Mouse (Mus musculus): ENCODE results near the gene Vmn1r4. TPM values are rescaled to one million over a fixed set of nuclear protein-coding genes. Genes with fewer than 3 reads are reported as not detected.
A peak's percentile ranks its signal among the peaks of the same experiment; 100 is the strongest.

Gene Vmn1r4
- polyA plus RNA-seq (2015; fragmentation: Nextera tagmentation; extraction: Ambion mirVana), result 0.10 and 0.21 TPM in 2 replicates

GRCm38 (mm10) chr6:56923726-56924707, at the start of gene Vmn1r4, which contains the start of gene Nt5c3:
Gene Vmn1r4 (plus strand): TSS chr6:56924015.
Gene Nt5c3 (minus strand): TSS chr6:56923932.
- Histone ChIP-seq H3K27ac (peak within 1 kb of the TSS; percentile 86), H3K4me1 (replicated peaks) (peaks cover 21% of the 10 kb centered on the region), H3K4me3 (peak within 1 kb of the TSS; percentile 86), H3K4me2 (peak within 1 kb of the TSS; percentile 68), H3K9ac (peak within 1 kb of the TSS; percentile 87), H3K36me3 (no peaks in the 10 kb centered on the region), H3K27me3 (no peaks in the 10 kb centered on the region), H3K9me3 (replicated peaks) (no peaks in the 10 kb centered on the region)
- peak; percentile 98 for ATAC-seq (replicated peaks; ENCODE audit: insufficient number of reproducible peaks, insufficient read depth, low FRiP score, low read depth)
- WGBS, result 3% methylated on average over 61 of the region's 64 CpGs

GRCm38 (mm10) chr6:56876870-56877269, 46.9 kb upstream of the Vmn1r4 start:
- ATAC-seq (replicated peaks; ENCODE audit: insufficient number of reproducible peaks, insufficient read depth, low FRiP score, low read depth), result no peak
- peaks cover 16% of the 10 kb centered on the region for H3K4me1 ChIP-seq (replicated peaks)
- H3K36me3 ChIP-seq, result peaks cover 21% of the 10 kb centered on the region
- no peak overlapping the region for H3K4me2 ChIP-seq
- no peaks in the 10 kb centered on the region for H3K27me3 ChIP-seq
- no peak overlapping the region for H3K27ac ChIP-seq
- no peak overlapping the region for H3K4me3 ChIP-seq
- 52% methylated on average over 4 of the region's 4 CpGs for WGBS
- H3K9ac ChIP-seq, result no peak overlapping the region
- H3K9me3 ChIP-seq (replicated peaks), result no peaks in the 10 kb centered on the region

GRCm38 (mm10) chr6:56877985-56878384, 45.8 kb upstream of the Vmn1r4 start:
- Histone ChIP-seq H3K4me3 (no peak overlapping the region), H3K9ac (no peak overlapping the region), H3K9me3 (replicated peaks) (no peaks in the 10 kb centered on the region), H3K4me1 (replicated peaks) (peaks cover 16% of the 10 kb centered on the region), H3K27me3 (no peaks in the 10 kb centered on the region), H3K27ac (peak overlapping the region; percentile 44), H3K36me3 (peaks cover 25% of the 10 kb centered on the region), H3K4me2 (no peak overlapping the region)
- 86% methylated on average over 8 of the region's 8 CpGs for WGBS
- no peak for ATAC-seq (replicated peaks; ENCODE audit: insufficient number of reproducible peaks, insufficient read depth, low FRiP score, low read depth)

- 24% methylated on average over 1 of the region's 1 CpGs for WGBS
- no peak overlapping the region for H3K4me3 ChIP-seq
- peaks cover 16% of the 10 kb centered on the region for H3K4me1 ChIP-seq (replicated peaks)
- peak overlapping the region; percentile 44 for H3K27ac ChIP-seq
- H3K4me2 ChIP-seq, result no peak overlapping the region
- peak; percentile 82 for ATAC-seq (replicated peaks; ENCODE audit: insufficient number of reproducible peaks, insufficient read depth, low FRiP score, low read depth)
- peaks cover 37% of the 10 kb centered on the region for H3K36me3 ChIP-seq
- H3K9ac ChIP-seq, result no peak overlapping the region
- H3K27me3 ChIP-seq, result no peaks in the 10 kb centered on the region
- H3K9me3 ChIP-seq (replicated peaks), result no peaks in the 10 kb centered on the region
Observed at GRCm38 (mm10) chr6:56879352-56879955, 44.4 kb upstream of the Vmn1r4 start.

GRCm38 (mm10) chr6:56888561-56888960, 35.3 kb upstream of the Vmn1r4 start:
- Histone ChIP-seq H3K9ac (no peak overlapping the region), H3K4me2 (no peak overlapping the region), H3K4me1 (replicated peaks) (no peaks in the 10 kb centered on the region), H3K27ac (no peak overlapping the region), H3K36me3 (peaks cover 48% of the 10 kb centered on the region), H3K27me3 (no peaks in the 10 kb centered on the region), H3K4me3 (no peak overlapping the region), H3K9me3 (replicated peaks) (no peaks in the 10 kb centered on the region)
- no peak for ATAC-seq (replicated peaks; ENCODE audit: insufficient number of reproducible peaks, insufficient read depth, low FRiP score, low read depth)
- WGBS, result 90% methylated on average over 6 of the region's 6 CpGs

- 87% methylated on average over 2 of the region's 2 CpGs for WGBS
- no peaks in the 10 kb centered on the region for H3K4me1 ChIP-seq (replicated peaks)
- no peak overlapping the region for H3K27ac ChIP-seq
- no peak overlapping the region for H3K4me2 ChIP-seq
- no peak overlapping the region for H3K9ac ChIP-seq
- no peak for ATAC-seq (replicated peaks; ENCODE audit: insufficient number of reproducible peaks, insufficient read depth, low FRiP score, low read depth)
- peaks cover 42% of the 10 kb centered on the region for H3K36me3 ChIP-seq
- no peaks in the 10 kb centered on the region for H3K9me3 ChIP-seq (replicated peaks)
- H3K27me3 ChIP-seq, result no peaks in the 10 kb centered on the region
- no peak overlapping the region for H3K4me3 ChIP-seq
Observed at GRCm38 (mm10) chr6:56890762-56891161, 33.1 kb upstream of the Vmn1r4 start.

GRCm38 (mm10) chr6:56899601-56900000, 24.2 kb upstream of the Vmn1r4 start:
- 46% methylated on average over 3 of the region's 3 CpGs for WGBS
- H3K27ac ChIP-seq, result peak overlapping the region; percentile 67
- peak overlapping the region; percentile 31 for H3K4me2 ChIP-seq
- no peaks in the 10 kb centered on the region for H3K36me3 ChIP-seq
- no peaks in the 10 kb centered on the region for H3K9me3 ChIP-seq (replicated peaks)
- H3K4me1 ChIP-seq (replicated peaks), result peaks cover 38% of the 10 kb centered on the region
- no peaks in the 10 kb centered on the region for H3K27me3 ChIP-seq
- ATAC-seq (replicated peaks; ENCODE audit: insufficient number of reproducible peaks, insufficient read depth, low FRiP score, low read depth), result no peak; the same call in 1 of the 2 replicates
- H3K9ac ChIP-seq, result no peak overlapping the region
- H3K4me3 ChIP-seq, result peak overlapping the region; percentile 1; the same call in 1 of the 2 replicates

- H3K9me3 ChIP-seq (replicated peaks), result no peaks in the 10 kb centered on the region
- H3K9ac ChIP-seq, result no peak overlapping the region
- H3K4me2 ChIP-seq, result peak overlapping the region; percentile 59
- 52% methylated on average over 3 of the region's 3 CpGs for WGBS
- no peaks in the 10 kb centered on the region for H3K36me3 ChIP-seq
- H3K27ac ChIP-seq, result peak overlapping the region; percentile 74
- H3K4me3 ChIP-seq, result peak overlapping the region; percentile 46
- peaks cover 45% of the 10 kb centered on the region for H3K4me1 ChIP-seq (replicated peaks)
- ATAC-seq (replicated peaks; ENCODE audit: insufficient number of reproducible peaks, insufficient read depth, low FRiP score, low read depth), result no peak
- H3K27me3 ChIP-seq, result no peaks in the 10 kb centered on the region
Observed at GRCm38 (mm10) chr6:56901336-56901735, 22.5 kb upstream of the Vmn1r4 start.

- WGBS, result 13% methylated on average over 12 of the region's 12 CpGs
- Histone ChIP-seq H3K9ac (peak overlapping the region; percentile 26), H3K27me3 (no peaks in the 10 kb centered on the region), H3K36me3 (no peaks in the 10 kb centered on the region), H3K9me3 (replicated peaks) (no peaks in the 10 kb centered on the region), H3K4me3 (peak overlapping the region; percentile 46), H3K4me1 (replicated peaks) (peaks cover 46% of the 10 kb centered on the region), H3K27ac (peak overlapping the region; percentile 74), H3K4me2 (peak overlapping the region; percentile 59)
- ATAC-seq (replicated peaks; ENCODE audit: insufficient number of reproducible peaks, insufficient read depth, low FRiP score, low read depth), result peak; percentile 62
Observed at GRCm38 (mm10) chr6:56901824-56902386, 21.9 kb upstream of the Vmn1r4 start.

GRCm38 (mm10) chr6:56902606-56903520, 21.0 kb upstream of the Vmn1r4 start:
- ATAC-seq (replicated peaks; ENCODE audit: insufficient number of reproducible peaks, insufficient read depth, low FRiP score, low read depth), result peak; percentile 19; the same call in 1 of the 2 replicates

More at GRCm38 (mm10) chr6:56902606-56903520, 21.0 kb upstream of the Vmn1r4 start:
- WGBS, result 65% methylated on average over 7 of the region's 7 CpGs
- Histone ChIP-seq H3K4me2 (0 out of 2 replicates have a peak overlapping the region, but pooled peaks have one; percentile 59), H3K27ac (peak overlapping the region; percentile 74; the same call in 1 of the 2 replicates), H3K27me3 (no peaks in the 10 kb centered on the region), H3K9ac (no peak overlapping the region), H3K4me1 (replicated peaks) (peaks cover 46% of the 10 kb centered on the region), H3K4me3 (no peak overlapping the region), H3K9me3 (replicated peaks) (no peaks in the 10 kb centered on the region), H3K36me3 (no peaks in the 10 kb centered on the region)
